Mouse (Mus musculus) brain, embryonic 14.5 days (tissue): ENCODE results near the gene Ptpru.

Experiments used
- CTCF ChIP-seq: fragments of 200-500 bp; IDR thresholded peaks from 2 replicates; pipeline ENCODE4 v1.5.1; 2012; ENCODE audit warnings: inconsistent platforms, mild to moderate bottlenecking, moderate library complexity, borderline replicate concordance; ENCODE audit not compliant: insufficient read depth, insufficient read length; ENCODE audit errors: extremely low read depth
- POLR2A ChIP-seq: fragments of 200-500 bp; IDR thresholded peaks from 2 replicates; pipeline ENCODE4 v1.6.1; 2012; ENCODE audit warnings: mild to moderate bottlenecking, inconsistent platforms, borderline replicate concordance; ENCODE audit not compliant: poor library complexity, insufficient read depth, insufficient read length, severe bottlenecking; ENCODE audit errors: extremely low read depth

- TF ChIP-seq POLR2A (no peak), CTCF (no peak)
Measured at GRCm38 (mm10) chr4:131797920-131798319, 40.2 kb downstream of the Ptpru start.
